Mouse (Mus musculus) thymus, adult 2 months (tissue): ENCODE data around the gene Ccp110.

Source experiments
- CTCF ChIP-seq: fragments of 200-500 bp; IDR thresholded peaks from 2 replicates; pipeline ENCODE4 v1.5.1; 2012; ENCODE audit warnings: mild to moderate bottlenecking, control low read depth, low read length, moderate library complexity, borderline replicate concordance; ENCODE audit not compliant: control insufficient read depth, poor library complexity, insufficient read depth; ENCODE audit errors: extremely low read depth
- POLR2A ChIP-seq: fragments of 200-500 bp; IDR thresholded peaks from 2 replicates; pipeline ENCODE4 v1.6.1; 2012; ENCODE audit warnings: mild to moderate bottlenecking, low read length, control low read depth, moderate library complexity; ENCODE audit not compliant: control insufficient read depth, poor library complexity, insufficient read depth; ENCODE audit errors: extremely low read depth

GRCm38 (mm10) chr7:118706488-118706887 lies 5.9 kb upstream of the Ccp110 start:
- TF ChIP-seq CTCF (no peak), POLR2A (no peak)
